Comparison of ENCODE assay signal across 12 mouse cellular contexts in the genomic region with DNA sequence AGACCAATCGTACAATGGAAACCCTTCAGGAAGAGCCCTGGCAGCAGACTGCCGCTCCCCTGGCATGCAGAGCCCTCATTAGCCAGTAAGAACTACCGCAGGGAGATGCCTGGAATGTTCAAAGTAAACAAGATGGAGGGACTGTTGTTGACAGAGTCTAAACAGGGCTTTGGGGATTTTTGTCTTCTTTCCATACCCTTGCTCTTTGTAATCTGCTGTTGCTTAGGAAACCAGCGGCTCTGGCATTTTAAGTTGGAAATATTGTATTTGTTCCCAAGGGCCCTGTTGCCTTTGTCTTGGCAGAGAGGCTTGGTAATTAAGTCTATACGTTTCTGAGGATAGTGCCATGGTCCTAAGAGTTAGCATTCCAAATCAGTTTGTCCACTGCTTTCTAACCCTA.
DNase-seq lines count a peak whose midpoint lies in the region; ATAC-seq and TF ChIP-seq lines count a peak whose summit lies in the region.
"Had no signal": no experiment of that assay in that cellular context is flagged by ENCODE, and none has a peak within 500 bp of the region (broad histone marks: within the 10 kb centered on the region; RNA-seq: fewer than 3 reads in every experiment).

No protein-coding gene starts in this region.

- no peaks in the 10 kb centered on the region for H3K27me3 ChIP-seq in heart, postnatal 0 days (ENCODE audit: control insufficient read depth, insufficient read depth, low read length)
- no peaks in the 10 kb centered on the region for H3K27me3 ChIP-seq in forebrain, embryonic 10.5 days (ENCODE audit: poor library complexity, severe bottlenecking)
- no peaks in the 10 kb centered on the region for H3K27me3 ChIP-seq in limb, embryonic 14.5 days (ENCODE audit: control insufficient read depth, insufficient read depth, low read length)
- H3K27me3 ChIP-seq in midbrain, embryonic 14.5 days (ENCODE audit: control insufficient read depth, insufficient read depth, low read length): no peaks in the 10 kb centered on the region; the same call in 1 of the 2 replicates

- peaks cover 45% of the 10 kb centered on the region for H3K4me1 ChIP-seq in heart, postnatal 0 days (ENCODE audit: control insufficient read depth, insufficient read depth)
- H3K4me1 ChIP-seq in forebrain, embryonic 10.5 days: peaks cover 70% of the 10 kb centered on the region
- peaks cover 52% of the 10 kb centered on the region for H3K4me1 ChIP-seq in limb, embryonic 14.5 days (ENCODE audit: control insufficient read depth, insufficient read depth, low read length)
- peaks cover 16% of the 10 kb centered on the region for H3K4me1 ChIP-seq in midbrain, embryonic 14.5 days (ENCODE audit: control insufficient read depth, insufficient read depth, low read length)

- no peak for TF ChIP-seq CTCF in heart, postnatal 0 days (IDR thresholded peaks at IDR 0.05; ENCODE audit: low read depth)

- H3K4me3 ChIP-seq in heart, postnatal 0 days (ENCODE audit: low read depth, low read length): no peak overlapping the region
- H3K4me3 ChIP-seq in forebrain, embryonic 10.5 days: no peak overlapping the region
- no peak overlapping the region for H3K4me3 ChIP-seq in limb, embryonic 14.5 days (replicated peaks; ENCODE audit: low read length)
- H3K4me3 ChIP-seq in midbrain, embryonic 14.5 days (replicated peaks; ENCODE audit: low read depth, low read length): no peak overlapping the region

- H3K9ac ChIP-seq in heart, postnatal 0 days (replicated peaks; ENCODE audit: low read depth, low read length): no peak overlapping the region
- H3K9ac ChIP-seq in limb, embryonic 14.5 days (ENCODE audit: low read depth, low read length, severe bottlenecking): no peak overlapping the region
- no peak overlapping the region for H3K9ac ChIP-seq in midbrain, embryonic 14.5 days (replicated peaks; ENCODE audit: low read length)

- no peaks in the 10 kb centered on the region for H3K9me3 ChIP-seq in heart, postnatal 0 days (replicated peaks; ENCODE audit: control insufficient read depth, low read length)
- H3K9me3 ChIP-seq in forebrain, embryonic 10.5 days: no peaks in the 10 kb centered on the region
- H3K9me3 ChIP-seq in limb, embryonic 14.5 days (ENCODE audit: control insufficient read depth, low read length): no peaks in the 10 kb centered on the region
- no peaks in the 10 kb centered on the region for H3K9me3 ChIP-seq in midbrain, embryonic 14.5 days (ENCODE audit: control insufficient read depth, low read length)

- ATAC-seq in heart, postnatal 0 days (ENCODE audit: insufficient read depth, low read depth): 0 out of 2 replicates have a peak, but pooled peaks have one; percentile 32
- ATAC-seq in limb, embryonic 14.5 days (ENCODE audit: low FRiP score, low read depth): peak; percentile 19; the same call in 1 of the 2 replicates
- ATAC-seq in midbrain, embryonic 14.5 days (ENCODE audit: low FRiP score, low TSS enrichment): peak; percentile 34

- no peak overlapping the region for H3K27ac ChIP-seq in heart, postnatal 0 days (ENCODE audit: low read depth)
- peak overlapping the region; percentile 71 for H3K27ac ChIP-seq in forebrain, embryonic 10.5 days
- no peak overlapping the region for H3K27ac ChIP-seq in limb, embryonic 14.5 days (replicated peaks; ENCODE audit: low read depth, low read length)
- 0 out of 2 replicates have a peak overlapping the region, but pooled peaks have one; percentile 32 for H3K27ac ChIP-seq in midbrain, embryonic 14.5 days (replicated peaks; ENCODE audit: low read depth, low read length)

- intact Hi-C loops in gastrocnemius, postnatal 36 days (cut with DNase I): no loop called here

- no peak for TF ChIP-seq POLR2A in limb, embryonic 14.5 days (IDR thresholded peaks at IDR 0.05; ENCODE audit: borderline replicate concordance, extremely low read depth, insufficient read depth, insufficient read length)

- WGBS in heart, postnatal 0 days: 56% methylated on average over 5 of the region's 5 CpGs
- WGBS in forebrain, embryonic 10.5 days: 49% methylated on average over 5 of the region's 5 CpGs
- 31% methylated on average over 5 of the region's 5 CpGs for WGBS in limb, embryonic 14.5 days
- 20% methylated on average over 5 of the region's 5 CpGs for WGBS in midbrain, embryonic 14.5 days

- 0 out of 2 replicates have a peak, but pooled peaks cover 4% of the 10 kb centered on the region for H3K36me3 ChIP-seq in heart, postnatal 0 days (replicated peaks; ENCODE audit: control insufficient read depth, insufficient read depth, low read length)
- peaks cover 9% of the 10 kb centered on the region; the same call in 1 of the 2 replicates for H3K36me3 ChIP-seq in forebrain, embryonic 10.5 days (replicated peaks)
- H3K36me3 ChIP-seq in limb, embryonic 14.5 days (ENCODE audit: control insufficient read depth, insufficient read depth, low read length): no peaks in the 10 kb centered on the region
- no peaks in the 10 kb centered on the region for H3K36me3 ChIP-seq in midbrain, embryonic 14.5 days (ENCODE audit: control insufficient read depth, insufficient read depth, low read length)

- DNase-seq in heart, postnatal 0 days (ENCODE audit: low spot score): no peak
- no peak for DNase-seq in heart, adult 8-10 months (ENCODE audit: low spot score)
- DNase-seq in forebrain, embryonic 10.5 days (ENCODE audit: extremely low spot score, low spot score): peak; percentile 28
- no peak for DNase-seq in limb, embryonic 14.5 days (ENCODE audit: low spot score)
- peak; percentile 66 for DNase-seq in midbrain, embryonic 14.5 days
- no peak for DNase-seq in urinary bladder, postnatal 10 days (ENCODE audit: low spot score)
- DNase-seq in gastrocnemius, postnatal 36 days: no peak
- DNase-seq in urinary bladder, postnatal 4 days (ENCODE audit: low spot score in 2 of 2): no peak
- DNase-seq: heart, adult 18-20 months; kidney, adult 11 months; right cerebral cortex, adult 18-20 months; thymus, adult 2 months had no signal

- no peak for TF ChIP-seq EP300 in heart, postnatal 0 days (IDR thresholded peaks at IDR 0.05; ENCODE audit: low read depth)

- H3K4me2 ChIP-seq in heart, postnatal 0 days (ENCODE audit: low read depth, low read length): no peak overlapping the region
- no peak overlapping the region for H3K4me2 ChIP-seq in limb, embryonic 14.5 days (replicated peaks; ENCODE audit: low read depth, low read length, severe bottlenecking)
- no peak overlapping the region for H3K4me2 ChIP-seq in midbrain, embryonic 14.5 days (ENCODE audit: low read length)

Comparison
In these comparisons a context has a peak if more than half of its experiments do, and no peak if none do; other contexts are left out.
1. DNase-seq: peak in forebrain, embryonic 10.5 days (single experiment) and midbrain, embryonic 14.5 days (single experiment); none in heart, postnatal 0 days (single experiment), heart, adult 8-10 months (single experiment), limb, embryonic 14.5 days (single experiment), urinary bladder, postnatal 10 days (single experiment), gastrocnemius, postnatal 36 days (0 of 2) and urinary bladder, postnatal 4 days (0 of 2).
2. H3K27ac ChIP-seq: peak in forebrain, embryonic 10.5 days (single experiment) and midbrain, embryonic 14.5 days (single experiment); none in heart, postnatal 0 days (single experiment) and limb, embryonic 14.5 days (single experiment).
3. Peak in every context shown above with its lines, with median percentiles within 50 percentile points of each other: ATAC-seq.